Mouse (Mus musculus) CH12.LX (cell line): ENCODE results near the gene Tedc1. TPM values are rescaled to one million over a fixed set of nuclear protein-coding genes. Genes with fewer than 3 reads are reported as not detected.

Experiments used
- DNase-seq: peaks from one replicate; pipeline ENCODE4 v3.0.0-alpha.2; 2013; ENCODE audit errors: extremely low read depth
- H3K27ac ChIP-seq: 2 replicates; pipeline ENCODE4 v1.5.1; 2012; ENCODE audit warnings: low read depth, mild to moderate bottlenecking, control low read depth, moderate library complexity; ENCODE audit not compliant: insufficient read depth
- H3K27me3 ChIP-seq: replicated peaks from 2 replicates; pipeline ENCODE3; 2012; ENCODE audit warnings: inconsistent platforms
- H3K36me3 ChIP-seq, 2 experiments: replicated peaks in 1 of 2; 2 replicates each; pipeline versions ENCODE3 to v1.6.1; 2012; ENCODE audit warnings: inconsistent platforms in 1 of 2, low read length in 1 of 2, mild to moderate bottlenecking in 1 of 2, mixed read lengths in 1 of 2, moderate library complexity in 1 of 2; ENCODE audit not compliant: control insufficient read depth in 1 of 2, insufficient read depth in 1 of 2
- H3K4me1 ChIP-seq, 2 experiments: 2 replicates each; pipeline ENCODE4 v1.6.1; 2012; ENCODE audit warnings: inconsistent platforms in 1 of 2, moderate library complexity in 1 of 2; ENCODE audit not compliant: insufficient read depth in 2 of 2, control insufficient read depth in 1 of 2
- H3K4me2 ChIP-seq: 2 replicates; pipeline ENCODE4 v1.6.1; 2012; ENCODE audit warnings: low read depth, mild to moderate bottlenecking, control low read depth; ENCODE audit not compliant: poor library complexity, insufficient read depth, severe bottlenecking
- H3K4me3 ChIP-seq, 3 experiments: fragments of 150-350 bp in 1 of 3; sonication (generic) in 1 of 3; replicated peaks in 1 of 3; 2 replicates each; pipeline versions ENCODE3 to v1.5.1; 2011 to 2012; ENCODE audit warnings: low read depth in 2 of 3, low read length in 2 of 3, mild to moderate bottlenecking in 2 of 3, moderate library complexity in 2 of 3, control low read depth in 1 of 3, improper control_type of control experiment in 1 of 3, inconsistent platforms in 1 of 3, mixed read lengths in 1 of 3; ENCODE audit not compliant: poor library complexity in 1 of 3
- H3K79me2 ChIP-seq: replicated peaks from 2 replicates; pipeline ENCODE4 v1.6.1; 2012; ENCODE audit warnings: mild to moderate bottlenecking, moderate library complexity; ENCODE audit not compliant: control insufficient read depth, poor library complexity, insufficient read depth, severe bottlenecking; ENCODE audit errors: extremely low read depth
- H3K9ac ChIP-seq: 2 replicates; pipeline ENCODE4 v1.6.1; 2012; ENCODE audit warnings: low read depth, mild to moderate bottlenecking, control low read depth, moderate library complexity; ENCODE audit not compliant: insufficient read depth
- H3K9me3 ChIP-seq: replicated peaks from 2 replicates; pipeline ENCODE3; 2012; ENCODE audit warnings: low read length, inconsistent platforms, mixed read lengths
- BHLHE40 ChIP-seq: IDR thresholded peaks from 2 replicates; pipeline ENCODE4 v1.6.1; 2011; ENCODE audit warnings: mild to moderate bottlenecking, low read depth, low read length, improper control_type of control experiment
- CHD2 ChIP-seq: IDR thresholded peaks from 2 replicates; pipeline ENCODE4 v1.6.1; 2011; ENCODE audit warnings: low read length, improper control_type of control experiment
- CTCF ChIP-seq, 2 experiments: IDR thresholded peaks in 1 of 2; conservative IDR thresholded peaks in 1 of 2; 2 replicates each; pipeline ENCODE4 v1.5.1; 2011 to 2012; ENCODE audit warnings: low read depth in 2 of 2, low read length in 2 of 2, improper control_type of control experiment in 1 of 2, inconsistent platforms in 1 of 2, mild to moderate bottlenecking in 1 of 2, moderate library complexity in 1 of 2
- ETS1 ChIP-seq: conservative IDR thresholded peaks from 2 replicates; pipeline ENCODE4 v1.6.1; 2012; ENCODE audit warnings: low read depth, mild to moderate bottlenecking, inconsistent platforms, low read length, improper control_type of control experiment, moderate library complexity
- GABPA ChIP-seq: IDR thresholded peaks from 2 replicates; pipeline ENCODE4 v1.6.1; 2012; ENCODE audit warnings: low read depth, low read length, improper control_type of control experiment, inconsistent platforms; ENCODE audit not compliant: insufficient replicate concordance
- HCFC1 ChIP-seq: IDR thresholded peaks from 2 replicates; pipeline ENCODE4 v1.6.1; 2012; ENCODE audit warnings: low read depth, mild to moderate bottlenecking, inconsistent platforms, low read length, improper control_type of control experiment
- IRF4 ChIP-seq: IDR thresholded peaks from 2 replicates; pipeline ENCODE4 v1.6.1; 2014; ENCODE audit warnings: low read depth, mild to moderate bottlenecking, inconsistent platforms, low read length, improper control_type of control experiment
- JUN ChIP-seq: IDR thresholded peaks from 2 replicates; pipeline ENCODE4 v1.6.1; 2011; ENCODE audit warnings: low read depth, mild to moderate bottlenecking, low read length, improper control_type of control experiment, moderate library complexity; ENCODE audit not compliant: insufficient read depth
- JUND ChIP-seq: conservative IDR thresholded peaks from 2 replicates; pipeline ENCODE4 v1.6.1; 2011; ENCODE audit warnings: low read depth, low read length, improper control_type of control experiment
- KAT2A ChIP-seq: IDR thresholded peaks from 2 replicates; pipeline ENCODE4 v1.6.1; 2012; ENCODE audit warnings: low read length, improper control_type of control experiment, inconsistent platforms; ENCODE audit not compliant: insufficient replicate concordance
- MAFK ChIP-seq: IDR thresholded peaks from 2 replicates; pipeline ENCODE4 v1.6.1; 2011; ENCODE audit warnings: low read length, improper control_type of control experiment; ENCODE audit not compliant: insufficient replicate concordance
- MAX ChIP-seq: IDR thresholded peaks from 2 replicates; pipeline ENCODE4 v1.6.1; 2011; ENCODE audit warnings: low read length, improper control_type of control experiment
- MEF2A ChIP-seq: IDR thresholded peaks from 2 replicates; pipeline ENCODE4 v1.6.1; 2014; ENCODE audit warnings: low read depth, mild to moderate bottlenecking, inconsistent platforms, low read length, improper control_type of control experiment, borderline replicate concordance
- MYC ChIP-seq: IDR thresholded peaks from 2 replicates; pipeline ENCODE4 v1.6.1; 2011; ENCODE audit warnings: low read depth, mild to moderate bottlenecking, improper control_type of control experiment, low read length
- PAX5 ChIP-seq: IDR thresholded peaks from 2 replicates; pipeline ENCODE4 v1.6.1; 2012; ENCODE audit warnings: low read length, inconsistent platforms, mixed read lengths
- RCOR1 ChIP-seq: conservative IDR thresholded peaks from 2 replicates; pipeline ENCODE4 v1.6.1; 2012; ENCODE audit warnings: low read depth, mild to moderate bottlenecking, inconsistent platforms, low read length, improper control_type of control experiment
- TCF12 ChIP-seq: IDR thresholded peaks from 2 replicates; pipeline ENCODE4 v1.6.1; 2014; ENCODE audit warnings: low read depth, mild to moderate bottlenecking, inconsistent platforms, low read length, improper control_type of control experiment
- USF1 ChIP-seq: IDR thresholded peaks from 2 replicates; pipeline ENCODE4 v1.6.1; 2014; ENCODE audit warnings: low read depth, mild to moderate bottlenecking, inconsistent platforms, low read length, improper control_type of control experiment
- USF2 ChIP-seq: conservative IDR thresholded peaks from 2 replicates; pipeline ENCODE4 v1.6.1; 2011; ENCODE audit warnings: low read depth, low read length, improper control_type of control experiment
- ZC3H11A ChIP-seq: IDR thresholded peaks from 2 replicates; pipeline ENCODE4 v1.6.1; 2012; ENCODE audit warnings: low read depth, mild to moderate bottlenecking, inconsistent platforms, low read length, improper control_type of control experiment
- dilution Hi-C: fragments of 300-500 bp; cut with MboI; formaldehyde crosslinking; loops from 2 replicates; pipeline ENCODE4 v1.14.3; 2020; ENCODE audit warnings: low sequenced_read_pairs; ENCODE audit not compliant: extremely low pct_unique_long_range_greater_than_20kb, extremely low pct_ligation_motif_present
- in situ Hi-C: fragments of 300-500 bp; cut with MboI; formaldehyde crosslinking; loops from 3 replicates; pipeline ENCODE4 v1.14.3; 2019; ENCODE audit warnings: low sequenced_read_pairs, low pct_ligation_motif_present, low pct_unique_long_range_greater_than_20kb, mixed read lengths
- polyA plus RNA-seq: library from polyadenylated mRNA; unstranded; fragments of >175 nt; gene quantifications from 2 replicates; pipeline ENCODE4 v1.2.1, GENCODE M21; 2012; ENCODE audit warnings: low read depth; ENCODE audit not compliant: insufficient read length
- total RNA-seq, 2 experiments: library from RNA; depleted of rRNA; stranded (reverse); fragments of 300-350 nt in 1 of 2; fragments of >200 nt in 1 of 2; gene quantifications; 2 replicates each; pipeline ENCODE4 v1.2.3; 2012 to 2014

The Tedc1 gene
- total and polyA plus RNA-seq, 3 experiments, result 6.4 to 14.0 (median 9.0) TPM

DNA sequence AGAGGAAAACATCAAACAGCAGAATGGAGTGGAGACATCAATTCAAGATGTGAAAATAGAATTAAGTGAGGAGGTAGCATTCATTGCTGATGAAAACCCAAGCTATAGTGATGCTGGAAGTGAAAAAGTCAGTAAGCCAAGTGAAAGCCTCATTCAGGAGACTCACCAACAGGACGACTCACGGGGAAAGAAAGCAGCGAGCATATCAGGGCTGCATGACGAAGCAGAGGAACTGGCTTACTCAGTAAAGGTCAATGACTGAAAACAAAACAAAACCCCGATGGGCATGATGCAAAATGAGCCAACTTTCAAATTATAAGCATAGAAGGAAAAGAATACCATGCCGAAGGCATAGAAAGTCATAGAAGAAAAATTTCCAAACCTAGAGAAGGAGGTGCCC, 51.5 kb downstream of the Tedc1 start:
- Histone ChIP-seq H3K36me3 (no peaks in the 10 kb centered on the region), H3K4me2 (0 out of 2 replicates have a peak overlapping the region, but pooled peaks have one; percentile 41), H3K4me3 (no peak overlapping the region), H3K27ac (no peak overlapping the region), H3K27me3 (peaks cover 10% of the 10 kb centered on the region), H3K9ac (no peak overlapping the region), H3K9me3 (no peaks in the 10 kb centered on the region), H3K79me2 (no peaks in the 10 kb centered on the region), H3K4me1 (no peaks in the 10 kb centered on the region)
- in situ Hi-C loops (loop anchor here (25.0 kb wide), 1 partner anchor 480 kb away; no protein-coding TSS in a partner anchor), dilution Hi-C loops (no loop called here)
- DNase-seq, result no peak
- TF ChIP-seq ZC3H11A (no peak), MAFK (peak; percentile 41; the same call in 1 of the 2 replicates), BHLHE40 (0 out of 2 replicates have a peak, but pooled peaks have one; percentile 21), JUND (0 out of 2 replicates have a peak, but pooled peaks have one; percentile 17), IRF4 (peak; percentile 49; the same call in 1 of the 2 replicates)

DNA sequence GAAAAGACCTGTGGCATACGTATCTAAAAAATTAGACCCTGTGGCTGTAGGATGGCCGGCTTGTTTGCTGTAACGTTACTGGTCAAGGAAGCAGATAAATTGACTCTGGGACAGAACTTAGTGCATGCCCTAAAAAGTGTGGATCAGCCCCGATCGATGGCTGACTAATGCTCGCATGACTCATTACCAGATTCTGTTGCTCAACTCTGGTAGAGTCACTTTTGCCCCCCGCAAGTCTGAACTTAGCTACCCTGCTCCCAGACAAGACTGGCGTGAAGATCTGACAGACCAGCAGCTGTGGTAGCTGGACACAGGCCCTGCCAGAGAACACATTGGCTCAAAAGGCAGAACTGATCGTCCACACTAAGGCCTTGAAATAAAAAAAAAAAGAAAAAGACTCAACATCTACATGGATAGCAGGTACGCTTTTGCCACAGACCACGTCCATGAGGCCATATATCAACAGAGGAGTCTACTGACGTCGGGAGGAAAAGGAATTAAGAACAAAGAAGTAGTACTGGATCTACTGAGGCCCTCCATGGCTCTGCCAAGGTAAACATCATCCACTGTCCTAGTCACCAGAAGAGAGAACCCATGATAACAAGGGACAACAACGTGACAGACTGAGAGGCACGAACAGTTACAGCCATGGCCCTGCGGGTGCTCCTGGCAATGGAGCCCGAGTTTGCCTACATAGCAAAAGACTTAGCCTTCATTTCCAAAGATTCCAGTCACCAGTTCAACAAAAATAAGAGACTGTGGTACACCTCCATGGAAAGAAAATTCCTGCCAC, 54.6 kb downstream of the Tedc1 start:
- Histone ChIP-seq H3K4me1 (no peaks in the 10 kb centered on the region), H3K79me2 (no peaks in the 10 kb centered on the region), H3K27ac (no peak overlapping the region), H3K9me3 (no peaks in the 10 kb centered on the region), H3K27me3 (peaks cover 27% of the 10 kb centered on the region), H3K9ac (no peak overlapping the region), H3K4me2 (no peak overlapping the region), H3K36me3 (no peaks in the 10 kb centered on the region), H3K4me3 (no peak overlapping the region)
- TF ChIP-seq ETS1, result no peak
- 0 out of 2 replicates have a peak, but pooled peaks have one; percentile 44 for TF ChIP-seq IRF4
- no peak for DNase-seq
- in situ Hi-C loops (loop anchor here (5.0 to 25.0 kb wide), 2 partner anchors 53 to 477 kb away; partner anchors contain the start of gene Tedc1), dilution Hi-C loops (no loop called here)

DNA sequence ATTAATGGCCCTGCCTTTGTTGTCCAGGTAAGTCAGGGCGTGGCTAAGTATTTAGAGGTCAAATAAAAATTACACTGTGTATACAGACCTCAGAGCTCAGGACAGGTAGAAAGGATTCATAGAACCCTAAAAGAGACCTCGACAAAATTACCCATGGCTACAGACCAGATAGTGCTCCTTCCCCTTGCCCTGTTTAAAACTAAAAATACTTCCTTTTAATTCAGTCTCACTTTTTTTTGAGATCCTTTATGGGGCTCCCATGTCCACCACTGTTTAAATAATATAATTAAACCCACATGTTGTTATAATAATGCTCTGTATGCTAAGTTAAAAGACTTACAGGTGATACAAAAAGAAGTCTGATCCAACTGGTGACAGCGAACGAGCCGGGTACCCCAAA, 55.6 kb downstream of the Tedc1 start:
- peaks cover 23% of the 10 kb centered on the region for H3K27me3 ChIP-seq
- no peak overlapping the region for H3K9ac ChIP-seq
- in situ Hi-C loops (loop anchor here (5.0 to 25.0 kb wide), 2 partner anchors 54 to 476 kb away; partner anchors contain the start of gene Tedc1), dilution Hi-C loops (no loop called here)
- no peaks in the 10 kb centered on the region for H3K9me3 ChIP-seq
- H3K79me2 ChIP-seq, result no peaks in the 10 kb centered on the region
- TF ChIP-seq IRF4 (no peak), BHLHE40 (no peak), MEF2A (no peak), RCOR1 (no peak), MYC (no peak), HCFC1 (no peak), CHD2 (no peak), CTCF (conservative IDR thresholded peaks at IDR 0.05 in 1 of 2, IDR thresholded peaks at IDR 0.05 in 1 of 2; ENCODE audit: low read depth in 2 of 2, low read length in 2 of 2) (no peak), MAX (no peak), KAT2A (no peak), PAX5 (no peak), USF1 (no peak), GABPA (no peak), USF2 (no peak), TCF12 (no peak), JUN (no peak)
- H3K4me2 ChIP-seq, result no peak overlapping the region
- H3K36me3 ChIP-seq, result no peaks in the 10 kb centered on the region
- DNase-seq, result no peak
- H3K4me1 ChIP-seq, result no peaks in the 10 kb centered on the region
- no peak overlapping the region for H3K4me3 ChIP-seq
- no peak overlapping the region for H3K27ac ChIP-seq
